Comparison of ENCODE assay signal across 8 mouse cellular contexts in genomic region chr19:37239096-37239495, GRCm38 (mm10). TPM values are rescaled to one million over a fixed set of nuclear protein-coding genes. Genes with fewer than 3 reads are reported as not detected.
DNase-seq lines count a peak whose midpoint lies in the region; ATAC-seq and TF ChIP-seq lines count a peak whose summit lies in the region.

No protein-coding gene starts in this region.

- TF ChIP-seq CTCF in intestine, postnatal 0 days (IDR thresholded peaks at IDR 0.05; ENCODE audit: low read depth), result no peak

- H3K27ac ChIP-seq in intestine, embryonic 14.5 days (ENCODE audit: low read depth), result no peak overlapping the region
- no peak overlapping the region for H3K27ac ChIP-seq in intestine, postnatal 0 days (ENCODE audit: low read depth, low read length)
- no peak overlapping the region for H3K27ac ChIP-seq in ES-E14 (ENCODE audit: insufficient read depth, low read depth, low read length, poor library complexity, severe bottlenecking)
- H3K27ac ChIP-seq in liver, embryonic 16.5 days (ENCODE audit: low read length), result peak overlapping the region; percentile 98

- H3K9ac ChIP-seq in intestine, embryonic 14.5 days (ENCODE audit: low read length), result no peak overlapping the region
- H3K9ac ChIP-seq in intestine, postnatal 0 days (ENCODE audit: low read depth, low read length), result no peak overlapping the region
- H3K9ac ChIP-seq in ES-E14 (ENCODE audit: insufficient read depth, low read depth, low read length, poor library complexity, severe bottlenecking), result no peak overlapping the region
- peak overlapping the region; percentile 58 for H3K9ac ChIP-seq in liver, embryonic 16.5 days (ENCODE audit: low read depth, low read length)

- H3K36me3 ChIP-seq in intestine, embryonic 14.5 days (ENCODE audit: control insufficient read depth, insufficient read depth, low read length), result no peaks in the 10 kb centered on the region
- H3K36me3 ChIP-seq in intestine, postnatal 0 days (ENCODE audit: control insufficient read depth, insufficient read depth), result no peaks in the 10 kb centered on the region
- H3K36me3 ChIP-seq in ES-E14 (ENCODE audit: control insufficient read depth, insufficient read depth, low read length, poor library complexity, severe bottlenecking), result no peaks in the 10 kb centered on the region
- H3K36me3 ChIP-seq in liver, embryonic 16.5 days (ENCODE audit: control insufficient read depth, insufficient read depth), result no peaks in the 10 kb centered on the region

- H3K27me3 ChIP-seq in intestine, embryonic 14.5 days (replicated peaks; ENCODE audit: control insufficient read depth, insufficient read depth, low read length), result peaks cover 23% of the 10 kb centered on the region
- peaks cover 16% of the 10 kb centered on the region for H3K27me3 ChIP-seq in intestine, postnatal 0 days (replicated peaks; ENCODE audit: control insufficient read depth, insufficient read depth, low read length)
- H3K27me3 ChIP-seq in liver, embryonic 16.5 days (ENCODE audit: control insufficient read depth, insufficient read depth, low read depth, low read length), result peaks cover under 1% of the 10 kb centered on the region

- 16% methylated on average over 4 of the region's 4 CpGs for WGBS in intestine, embryonic 14.5 days
- 18% methylated on average over 4 of the region's 4 CpGs for WGBS in intestine, postnatal 0 days
- 26% methylated on average over 4 of the region's 4 CpGs for WGBS in liver, embryonic 16.5 days (ENCODE audit: insufficient replicate concordance)

- H3K4me2 ChIP-seq in intestine, embryonic 14.5 days (ENCODE audit: low read length), result no peak overlapping the region
- no peak overlapping the region for H3K4me2 ChIP-seq in intestine, postnatal 0 days (replicated peaks; ENCODE audit: low read depth)
- H3K4me2 ChIP-seq in liver, embryonic 16.5 days (ENCODE audit: low read depth, low read length), result peak overlapping the region; percentile 67

- H3K4me3 ChIP-seq in intestine, embryonic 14.5 days (ENCODE audit: low read depth, low read length), result no peak overlapping the region
- no peak overlapping the region for H3K4me3 ChIP-seq in intestine, postnatal 0 days (ENCODE audit: low read depth, low read length)
- H3K4me3 ChIP-seq in ES-E14 (ENCODE audit: insufficient read depth in 1 of 2, low read depth in 1 of 2, low read length in 2 of 2, poor library complexity in 1 of 2, severe bottlenecking in 1 of 2), result no peak overlapping the region
- no peak overlapping the region for H3K4me3 ChIP-seq in liver, embryonic 16.5 days (ENCODE audit: low read depth, low read length)

- ATAC-seq in intestine, embryonic 14.5 days (replicated peaks; ENCODE audit: low FRiP score, low TSS enrichment, low read depth), result no peak
- ATAC-seq in intestine, postnatal 0 days, result no peak
- ATAC-seq in liver, embryonic 16.5 days (ENCODE audit: low read depth), result no peak
- no peak for ATAC-seq in activated CD4-positive, CD25-positive, alpha-beta regulatory T cell, adult 4 months

- peak; percentile 77 for DNase-seq in intestine, embryonic 14.5 days (ENCODE audit: low spot score)
- DNase-seq in ES-E14 (ENCODE audit: low read depth, low spot score) (peak; percentile 60), MN1 (ENCODE audit: low spot score) (no peak)
- peak; percentile 77 for DNase-seq in c-Kit-positive CD71-positive TER-119-negative erythroid progenitor cells, embryonic 14.5 days (ENCODE audit: low read depth)
- DNase-seq in frontal cortex, adult 2 months (ENCODE audit: extremely low spot score in 1 of 2, low spot score in 1 of 2), result no peak

- no peaks in the 10 kb centered on the region for H3K4me1 ChIP-seq in intestine, embryonic 14.5 days (replicated peaks; ENCODE audit: control insufficient read depth, insufficient read depth, low read length)
- H3K4me1 ChIP-seq in intestine, postnatal 0 days (replicated peaks; ENCODE audit: control insufficient read depth, insufficient read depth, low read length), result no peaks in the 10 kb centered on the region
- H3K4me1 ChIP-seq in ES-E14 (ENCODE audit: control insufficient read depth in 2 of 2, insufficient read depth in 2 of 2, low read length in 2 of 2, poor library complexity in 1 of 2), result peaks cover 0 to 2% of the 10 kb centered on the region in 2 experiments; a peak in 3 of 4 replicates
- peaks cover 50% of the 10 kb centered on the region for H3K4me1 ChIP-seq in liver, embryonic 16.5 days (ENCODE audit: control insufficient read depth, low read depth, low read length)

- in situ Hi-C loops in ES-E14 (cut with MboI; ENCODE audit: low sequenced_read_pairs in 2 of 2, unreplicated experiment in 2 of 2), result no loop called here

- no peaks in the 10 kb centered on the region for H3K9me3 ChIP-seq in intestine, embryonic 14.5 days (ENCODE audit: control insufficient read depth, low read length)
- H3K9me3 ChIP-seq in intestine, postnatal 0 days (ENCODE audit: control insufficient read depth), result no peaks in the 10 kb centered on the region
- no peaks in the 10 kb centered on the region for H3K9me3 ChIP-seq in ES-E14 (ENCODE audit: control insufficient read depth, insufficient read depth, low read depth, low read length)
- no peaks in the 10 kb centered on the region for H3K9me3 ChIP-seq in liver, embryonic 16.5 days (replicated peaks; ENCODE audit: control insufficient read depth, low read length)

TF ChIP-seq in ES-E14, 5 proteins besides CTCF, POLR2A, EP300 and RAD21:
- TF ChIP-seq MAFK (IDR thresholded peaks at IDR 0.05; ENCODE audit: insufficient read depth, low read depth, low read length), result no peak
- no peak for TF ChIP-seq ZNF384 (IDR thresholded peaks at IDR 0.05; ENCODE audit: low read depth, low read length)
- no peak for TF ChIP-seq CHD2 (IDR thresholded peaks at IDR 0.05; ENCODE audit: low read depth, low read length)
- TF ChIP-seq ZC3H11A (IDR thresholded peaks at IDR 0.05; ENCODE audit: borderline replicate concordance, low read depth, low read length), result no peak
- no peak for TF ChIP-seq HCFC1 (IDR thresholded peaks at IDR 0.05; ENCODE audit: borderline replicate concordance, insufficient read depth, low read length)

RNA-seq across cellular contexts. Expression of gene Cpeb3, which starts 30.7 kb away (rescaled TPM):
- 0.66 and 0.85 TPM in 2 replicates for polyA plus RNA-seq in intestine, embryonic 14.5 days (2014; fragmentation: Nextera tagmentation; extraction: Ambion mirVana)
- 1.6 TPM in 2 replicates for polyA plus RNA-seq in intestine, postnatal 0 days (2015; fragmentation: Nextera tagmentation; extraction: Ambion mirVana)
- total RNA-seq in ES-E14 (2012; rRNA removed), result 1.8 and 1.9 TPM in 2 replicates
- polyA plus RNA-seq in liver, embryonic 16.5 days (2015; fragmentation: Nextera tagmentation; extraction: Ambion mirVana), result 3.7 and 3.8 TPM in 2 replicates
- under 1 TPM in 1 of 2 experiments, not detected in 1; 0.09 TPM for polyA plus RNA-seq in activated CD4-positive, CD25-positive, alpha-beta regulatory T cell, adult 4 months (2017; shearing (Covaris generic))
- polyA plus RNA-seq in frontal cortex, adult 2 months (2012; rRNA removed), result 35.2 and 39.6 TPM in 2 replicates

RNA-seq across cellular contexts. Expression of gene March5, which starts 31.8 kb away (rescaled TPM):
- 83.9 and 86.5 TPM in 2 replicates for polyA plus RNA-seq in intestine, embryonic 14.5 days (2014; fragmentation: Nextera tagmentation; extraction: Ambion mirVana)
- 44.9 and 45.6 TPM in 2 replicates for polyA plus RNA-seq in intestine, postnatal 0 days (2015; fragmentation: Nextera tagmentation; extraction: Ambion mirVana)
- total RNA-seq in ES-E14 (2012; rRNA removed), result 94.7 and 104 TPM in 2 replicates
- polyA plus RNA-seq in liver, embryonic 16.5 days (2015; fragmentation: Nextera tagmentation; extraction: Ambion mirVana), result 143 and 145 TPM in 2 replicates
- polyA plus RNA-seq in activated CD4-positive, CD25-positive, alpha-beta regulatory T cell, adult 4 months (2017; shearing (Covaris generic)), result 10 to 100 TPM; 12.4 to 12.7 TPM
- polyA plus RNA-seq in frontal cortex, adult 2 months (2012; rRNA removed), result 67.7 and 70.6 TPM in 2 replicates

Comparison
In these comparisons a context has a peak if more than half of its experiments do, and no peak if none do; other contexts are left out.
1. DNase-seq: peak in intestine, embryonic 14.5 days (single experiment), ES-E14 (single experiment) and c-Kit-positive CD71-positive TER-119-negative erythroid progenitor cells, embryonic 14.5 days (single experiment); none in MN1 (single experiment) and frontal cortex, adult 2 months (0 of 2).